Mouse (Mus musculus): Measurements from ENCODE around the gene Ociad1.

GRCm38 (mm10) chr5:73268636-73269213, 23.9 kb upstream of the Ociad1 start:
- TF ChIP-seq CTCF (IDR thresholded peaks at IDR 0.05; ENCODE audit: borderline replicate concordance, insufficient read depth, low read depth, low read length) (no peak), POLR2A (IDR thresholded peaks at IDR 0.05; ENCODE audit: borderline replicate concordance, insufficient read depth, low read length) (no peak)
